Mouse (Mus musculus) cortical plate, adult 2 months (tissue): ENCODE results near the gene Chd3. TPM values are rescaled to one million over a fixed set of nuclear protein-coding genes. Genes with fewer than 3 reads are reported as not detected.

ENCODE experiments used
- H3K27ac ChIP-seq: fragments of 200-500 bp; 2 replicates; pipeline ENCODE4 v1.5.1; 2012; ENCODE audit warnings: low read length, control low read depth, inconsistent platforms; ENCODE audit not compliant: insufficient read depth
- H3K4me1 ChIP-seq: fragments of 200-500 bp; 2 replicates; pipeline ENCODE4 v1.6.1; 2011; ENCODE audit warnings: low read length; ENCODE audit not compliant: control insufficient read depth, insufficient read depth
- H3K4me3 ChIP-seq: fragments of 200-500 bp; 2 replicates; pipeline ENCODE4 v1.5.1; 2011; ENCODE audit warnings: mild to moderate bottlenecking, low read length, control low read depth; ENCODE audit not compliant: insufficient read depth
- CTCF ChIP-seq: fragments of 200-500 bp; IDR thresholded peaks from 2 replicates; pipeline ENCODE4 v1.5.1; 2011; ENCODE audit warnings: mild to moderate bottlenecking, control low read depth, low read length; ENCODE audit not compliant: insufficient read depth; ENCODE audit errors: extremely low read depth
- POLR2A ChIP-seq: fragments of 200-500 bp; IDR thresholded peaks from 2 replicates; pipeline ENCODE4 v1.6.1; 2011; ENCODE audit warnings: mild to moderate bottlenecking, low read length, control low read depth; ENCODE audit not compliant: insufficient read depth; ENCODE audit errors: extremely low read depth
- polyA plus RNA-seq: library from polyadenylated mRNA; depleted of rRNA; stranded (reverse); fragments of >200 nt; gene quantifications from 2 replicates; pipeline ENCODE4 v1.2.3, GENCODE M21; 2012; rRNA removed

The Chd3 gene
- polyA plus RNA-seq, 1 experiment: 242 TPM

DNA sequence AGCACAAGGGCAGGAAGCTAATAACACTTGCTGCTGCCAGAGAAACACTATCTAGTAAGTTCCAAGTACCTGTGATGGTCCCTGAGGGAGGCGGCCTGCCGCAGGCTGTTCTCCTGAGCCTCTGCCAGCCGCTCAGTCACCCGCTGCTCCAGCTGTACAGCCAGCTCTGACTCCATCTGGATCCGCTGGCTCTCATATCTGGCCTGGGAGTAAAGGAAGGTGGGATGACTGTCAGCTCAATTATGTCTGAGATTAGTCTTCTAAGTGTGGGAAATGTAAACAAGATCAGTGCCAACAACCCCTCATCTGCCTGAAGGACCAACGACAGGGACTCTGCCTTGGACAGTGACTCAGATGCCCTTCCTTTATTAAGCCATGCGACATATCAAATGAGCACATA, 57.9 kb downstream of the Chd3 start:
- H3K4me1 ChIP-seq: no peaks in the 10 kb centered on the region
- H3K4me3 ChIP-seq: no peak overlapping the region
- TF ChIP-seq POLR2A (no peak), CTCF (no peak)
- H3K27ac ChIP-seq: no peak overlapping the region

DNA sequence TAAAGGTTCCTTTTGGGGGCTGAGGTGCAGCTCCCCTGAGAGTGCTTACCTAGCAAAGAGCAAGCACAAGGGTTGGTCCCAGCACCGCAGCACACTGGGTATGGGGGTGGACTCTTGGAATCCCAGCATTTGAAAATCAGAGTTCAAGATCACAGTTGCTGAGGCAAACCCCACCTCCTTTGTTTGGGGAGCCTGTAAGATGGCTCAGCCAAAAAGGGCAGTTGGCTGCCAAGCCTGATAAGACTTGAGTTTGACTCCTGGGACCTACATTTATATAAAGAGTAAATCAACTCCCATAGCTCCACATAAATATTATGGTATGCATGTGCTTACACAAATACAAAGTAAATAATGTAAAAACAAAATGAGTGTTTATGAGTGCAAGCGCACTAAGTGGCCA, 63.2 kb downstream of the Chd3 start:
- no peak for TF ChIP-seq POLR2A
- TF ChIP-seq CTCF: no peak
- Histone ChIP-seq H3K4me3 (no peak overlapping the region), H3K27ac (no peak overlapping the region), H3K4me1 (no peaks in the 10 kb centered on the region)

DNA sequence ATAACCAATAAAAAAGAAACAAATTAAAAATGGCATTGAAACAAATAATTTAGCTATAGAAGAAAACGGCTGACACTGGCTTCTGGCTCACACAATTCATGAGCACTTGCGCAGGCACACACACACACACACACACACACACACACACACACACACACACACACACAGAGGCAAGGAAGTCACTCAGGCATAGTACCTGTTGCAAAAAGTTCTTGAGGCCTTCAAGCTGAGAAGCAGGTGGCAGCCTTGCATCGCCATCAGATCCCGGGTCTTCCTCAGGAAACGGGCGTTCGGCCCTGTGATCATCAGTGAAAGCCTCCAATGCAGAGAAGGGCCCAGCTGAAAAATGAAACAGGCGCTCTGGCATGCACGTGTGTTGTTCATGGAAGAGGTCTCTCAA, 63.9 kb downstream of the Chd3 start:
- Histone ChIP-seq H3K27ac (no peak overlapping the region), H3K4me3 (no peak overlapping the region), H3K4me1 (no peaks in the 10 kb centered on the region)
- TF ChIP-seq POLR2A (no peak), CTCF (no peak)

DNA sequence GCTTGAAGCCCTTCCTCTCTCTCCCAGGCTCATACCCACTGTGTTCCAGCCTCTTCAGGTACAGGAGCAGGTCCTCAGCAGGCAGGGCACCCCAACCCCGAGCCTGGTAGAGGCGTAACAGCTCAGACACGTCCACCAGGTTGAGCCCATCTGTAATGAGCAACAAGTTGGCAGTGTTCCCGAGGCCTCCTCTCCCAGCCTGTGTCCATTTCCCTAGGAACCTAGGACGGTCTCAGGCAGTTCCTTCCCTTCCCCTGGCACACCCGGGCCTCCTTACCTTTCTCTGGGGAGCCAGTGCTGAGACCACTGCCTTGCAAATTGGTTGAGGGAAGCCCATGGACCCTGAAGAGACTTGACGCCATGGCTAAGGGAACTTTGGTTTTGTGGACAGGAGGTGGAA, 66.4 kb downstream of the Chd3 start:
- H3K27ac ChIP-seq: no peak overlapping the region
- TF ChIP-seq POLR2A (no peak), CTCF (no peak)
- H3K4me3 ChIP-seq: no peak overlapping the region
- no peaks in the 10 kb centered on the region for H3K4me1 ChIP-seq

DNA sequence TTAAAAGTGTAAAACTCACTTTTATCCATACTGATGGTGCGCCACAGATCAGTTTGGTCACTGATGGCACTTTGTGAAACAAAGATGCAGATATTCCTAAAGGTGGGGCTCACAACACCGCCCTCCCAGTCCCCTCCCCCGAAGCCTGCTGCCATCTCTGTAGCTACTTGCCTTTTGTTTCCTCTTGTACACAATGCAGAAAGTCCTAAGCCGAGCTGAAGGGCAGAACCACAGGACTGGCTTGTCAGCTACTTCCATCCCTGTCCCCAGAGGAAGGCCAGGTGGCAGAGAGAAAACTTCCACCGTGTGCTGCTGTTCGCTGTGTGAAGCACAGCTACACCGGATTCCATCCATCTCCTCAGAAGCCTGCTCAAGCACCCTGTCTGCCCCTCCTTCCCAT, 71.0 kb downstream of the Chd3 start:
- TF ChIP-seq POLR2A (no peak), CTCF (no peak)
- H3K27ac ChIP-seq: peak overlapping the region; percentile 75
- H3K4me3 ChIP-seq: no peak overlapping the region
- no peaks in the 10 kb centered on the region; the same call in 1 of the 2 replicates for H3K4me1 ChIP-seq

DNA sequence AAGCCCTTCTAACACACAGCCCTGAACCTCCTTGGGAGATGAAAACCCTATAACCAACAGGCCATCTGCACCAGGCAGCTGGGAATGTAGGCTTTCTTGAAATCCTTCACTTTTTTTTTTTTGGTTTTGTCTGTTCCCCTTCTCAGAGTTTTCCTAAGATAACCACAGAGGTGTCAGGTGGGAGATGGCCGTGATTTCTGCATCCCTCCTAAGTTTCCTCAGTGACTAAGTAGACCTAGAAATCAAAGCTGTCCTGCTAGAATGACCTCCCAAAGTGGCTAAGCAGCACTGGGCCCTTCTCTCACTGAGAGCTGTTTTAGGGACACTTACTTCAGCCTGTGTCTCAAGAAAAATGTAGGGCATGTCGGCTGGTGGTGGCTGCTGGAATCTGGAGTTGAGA, 71.4 kb downstream of the Chd3 start:
- Histone ChIP-seq H3K4me3 (no peak overlapping the region), H3K27ac (peak overlapping the region; percentile 6; the same call in 1 of the 2 replicates), H3K4me1 (no peaks in the 10 kb centered on the region; the same call in 1 of the 2 replicates)
- TF ChIP-seq POLR2A (no peak), CTCF (no peak)

DNA sequence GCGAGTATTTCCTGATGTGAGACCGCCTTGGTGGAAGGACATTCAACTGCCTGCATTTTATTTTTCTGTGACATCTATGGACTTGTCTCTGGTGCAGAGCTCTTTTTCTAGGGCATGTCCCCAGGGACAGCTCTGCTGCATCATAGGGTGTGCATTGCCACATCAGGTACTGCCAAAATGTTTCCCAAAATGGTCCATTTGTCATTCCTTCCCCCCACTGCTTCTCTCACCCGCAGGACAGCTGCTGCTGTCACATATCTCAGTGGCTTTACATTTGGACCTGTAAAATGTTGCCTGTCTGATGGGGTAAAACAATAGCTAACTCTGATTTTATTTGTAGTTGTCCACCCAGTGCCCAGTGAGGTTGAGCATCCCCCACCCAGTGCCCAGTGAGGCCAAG, 73.9 kb downstream of the Chd3 start:
- no peaks in the 10 kb centered on the region; the same call in 1 of the 2 replicates for H3K4me1 ChIP-seq
- no peak overlapping the region for H3K4me3 ChIP-seq
- TF ChIP-seq CTCF (no peak), POLR2A (no peak)
- no peak overlapping the region for H3K27ac ChIP-seq

Other genes starting within 250 kb of the Chd3 start
- 0.50 and 0.83 TPM in 2 replicates for gene Hes7, start 249.0 kb downstream of the Chd3 start, polyA plus RNA-seq
- 2.1 and 2.3 TPM in 2 replicates for gene 9130213A22Rik, start 246.8 kb downstream of the Chd3 start, polyA plus RNA-seq
- gene Aloxe3, start 243.5 kb downstream of the Chd3 start, polyA plus RNA-seq: 8.7 and 11.6 TPM in 2 replicates
- gene Alox12b, start 212.4 kb downstream of the Chd3 start, polyA plus RNA-seq: 4.4 and 5.4 TPM in 2 replicates
- 2.2 and 2.7 TPM in 2 replicates for gene Alox8, start 171.6 kb downstream of the Chd3 start, polyA plus RNA-seq
- 1.6 TPM in 2 replicates for gene Gucy2e, start 132.4 kb downstream of the Chd3 start, polyA plus RNA-seq
- 25.4 and 32.3 TPM in 2 replicates for gene Cntrob, start 45.6 kb downstream of the Chd3 start, polyA plus RNA-seq
- gene Trappc1, start 45.4 kb downstream of the Chd3 start, polyA plus RNA-seq: 73.9 and 77.0 TPM in 2 replicates
- gene Kcnab3, start 43.1 kb downstream of the Chd3 start, polyA plus RNA-seq: 96.5 and 106 TPM in 2 replicates
- 142 and 144 TPM in 2 replicates for gene Rnf227, start 28.9 kb downstream of the Chd3 start, polyA plus RNA-seq
- 215 and 222 TPM in 2 replicates for gene Naa38, start 26.1 kb upstream of the Chd3 start, polyA plus RNA-seq
- 34.3 and 35.6 TPM in 2 replicates for gene Cyb5d1, start 26.2 kb upstream of the Chd3 start, polyA plus RNA-seq
- 6.5 and 6.8 TPM in 2 replicates for gene Tmem88, start 28.8 kb upstream of the Chd3 start, polyA plus RNA-seq
- 5.0 and 5.3 TPM in 2 replicates for gene Kdm6b, start 44.3 kb upstream of the Chd3 start, polyA plus RNA-seq
- 1.6 and 2.1 TPM in 2 replicates for gene Dnah2, start 179.7 kb upstream of the Chd3 start, polyA plus RNA-seq
- 68.2 and 77.1 TPM in 2 replicates for gene Efnb3, start 190.8 kb upstream of the Chd3 start, polyA plus RNA-seq
- 13.6 and 14.3 TPM in 2 replicates for gene Wrap53, start 210.8 kb upstream of the Chd3 start, polyA plus RNA-seq
- 33.9 and 35.1 TPM in 2 replicates for gene Trp53, start 211.0 kb upstream of the Chd3 start, polyA plus RNA-seq
- 362 and 374 TPM in 2 replicates for gene Atp1b2, start 236.5 kb upstream of the Chd3 start, polyA plus RNA-seq
- gene Shbg, start 248.5 kb upstream of the Chd3 start, polyA plus RNA-seq: 0.06 and 0.08 TPM in 2 replicates